Mouse (Mus musculus): Measurements from ENCODE around the gene Arhgef39. TPM values are rescaled to one million over a fixed set of nuclear protein-coding genes. Genes with fewer than 3 reads are reported as not detected.
"Not testable (repeated sequence)": the region's sequence is repeated elsewhere in the genome, so short reads cannot be mapped to it uniquely, and the experiment has no call there.

The Arhgef39 gene
- total RNA-seq, 2 experiments from 2014 or later: 0.56 to 0.82 TPM

GRCm38 (mm10) chr4:43507938-43508665, 8.6 kb upstream of the Arhgef39 start:
- DNase-seq: no peak

GRCm38 (mm10) chr4:43506536-43507185, 7.2 kb upstream of the Arhgef39 start, which contains the start of gene Car9:
Car9 (plus strand) TSS chr4:43506966.
- no peak for DNase-seq

GRCm38 (mm10) chr4:43506074-43506473, 6.6 kb upstream of the Arhgef39 start:
- DNase-seq: no peak

GRCm38 (mm10) chr4:43504269-43504668, 4.8 kb upstream of the Arhgef39 start:
- DNase-seq: no peak

GRCm38 (mm10) chr4:43503506-43503905, 4.0 kb upstream of the Arhgef39 start:
- no peak for DNase-seq

GRCm38 (mm10) chr4:43503041-43503440, 3.5 kb upstream of the Arhgef39 start:
- no peak for DNase-seq

GRCm38 (mm10) chr4:43498983-43499382, 512 bp downstream of the Arhgef39 start:
- no peak for DNase-seq

- no peak for DNase-seq
Observed at GRCm38 (mm10) chr4:43497946-43498345, 1.5 kb downstream of the Arhgef39 start.

- no peak for DNase-seq
Observed at GRCm38 (mm10) chr4:43497405-43497804, 2.1 kb downstream of the Arhgef39 start.

GRCm38 (mm10) chr4:43496587-43496986, 2.9 kb downstream of the Arhgef39 start:
- DNase-seq: no peak

- no peak for DNase-seq
Observed at GRCm38 (mm10) chr4:43493846-43494240, 5.7 kb downstream of the Arhgef39 start.

- peak; percentile 95 for DNase-seq
Observed at GRCm38 (mm10) chr4:43493186-43493845, 6.2 kb downstream of the Arhgef39 start.

- DNase-seq: peak; percentile 92 to 94
Observed at GRCm38 (mm10) chr4:43492821-43493185, 6.7 kb downstream of the Arhgef39 start, which contains the start of gene Ccdc107. Ccdc107 (plus strand) TSS chr4:43492900.

GRCm38 (mm10) chr4:43492101-43492820, 7.2 kb downstream of the Arhgef39 start:
- no peak for DNase-seq

GRCm38 (mm10) chr4:43490801-43491200, 8.7 kb downstream of the Arhgef39 start:
- no peak for DNase-seq

- no peak for DNase-seq
Observed at GRCm38 (mm10) chr4:43489611-43490010, 9.9 kb downstream of the Arhgef39 start.

GRCm38 (mm10) chr4:43485666-43486065, 13.8 kb downstream of the Arhgef39 start:
- not testable (repeated sequence) for DNase-seq

- no peak for DNase-seq
Observed at GRCm38 (mm10) chr4:43483535-43484091, 15.9 kb downstream of the Arhgef39 start, which contains the start of gene Sit1. Sit1 (minus strand) TSS chr4:43483734.

- no peak for DNase-seq
Observed at GRCm38 (mm10) chr4:43482591-43482990, 16.9 kb downstream of the Arhgef39 start.

GRCm38 (mm10) chr4:43481894-43482456, 17.5 kb downstream of the Arhgef39 start:
- DNase-seq: no peak

- DNase-seq: no peak
Observed at GRCm38 (mm10) chr4:43480985-43481384, 18.5 kb downstream of the Arhgef39 start.

All from layer of hippocampus, postnatal 36 days (tissue).